Mouse (Mus musculus) MEL (cell line): Measurements from ENCODE around the gene Dcakd. TPM values are rescaled to one million over a fixed set of nuclear protein-coding genes. Genes with fewer than 3 reads are reported as not detected.

Experiments
- DNase-seq: peaks from one replicate; pipeline ENCODE4 v3.0.0; 2011; ENCODE audit warnings: low read depth, low spot score
- H3K27ac ChIP-seq: 2 replicates; pipeline ENCODE4 v1.5.1; 2012; ENCODE audit warnings: low read depth, mild to moderate bottlenecking, control low read depth, low read length, moderate library complexity; ENCODE audit not compliant: control insufficient read depth
- H3K27me3 ChIP-seq, 2 experiments: fragments of 150-350 bp in 1 of 2; sonication (generic) in 1 of 2; 2 replicates each; pipeline ENCODE4 v1.6.1; 2012; ENCODE audit warnings: low read length in 2 of 2, mild to moderate bottlenecking in 2 of 2, improper control_type of control experiment in 1 of 2, moderate library complexity in 1 of 2; ENCODE audit not compliant: insufficient read depth in 2 of 2, control insufficient read depth in 1 of 2
- H3K36me3 ChIP-seq, 2 experiments: 2 replicates each; pipeline ENCODE4 v1.6.1; 2012 to 2014; ENCODE audit warnings: low read length in 2 of 2, improper control_type of control experiment in 1 of 2, inconsistent platforms in 1 of 2, mild to moderate bottlenecking in 1 of 2; ENCODE audit not compliant: insufficient read depth in 2 of 2, control insufficient read depth in 1 of 2
- H3K4me1 ChIP-seq, 2 experiments: fragments of 150-350 bp in 1 of 2; sonication (generic) in 1 of 2; 2 replicates each; pipeline ENCODE4 v1.6.1; 2012; ENCODE audit warnings: low read length in 2 of 2, improper control_type of control experiment in 1 of 2, mild to moderate bottlenecking in 1 of 2; ENCODE audit not compliant: insufficient read depth in 2 of 2, control insufficient read depth in 1 of 2
- H3K4me3 ChIP-seq, 2 experiments: fragments of 150-350 bp in 1 of 2; sonication (generic) in 1 of 2; 2 replicates each; pipeline ENCODE4 v1.5.1; 2012; ENCODE audit warnings: low read depth in 2 of 2, low read length in 2 of 2, mild to moderate bottlenecking in 2 of 2, moderate library complexity in 2 of 2, control low read depth in 1 of 2, improper control_type of control experiment in 1 of 2; ENCODE audit not compliant: control insufficient read depth in 1 of 2, insufficient read depth in 1 of 2
- H3K79me2 ChIP-seq: 2 replicates; pipeline ENCODE4 v1.6.1; 2012; ENCODE audit warnings: mild to moderate bottlenecking, low read length, moderate library complexity; ENCODE audit not compliant: control insufficient read depth, poor library complexity, insufficient read depth
- H3K9ac ChIP-seq: 2 replicates; pipeline ENCODE4 v1.6.1; 2012; ENCODE audit warnings: low read depth, mild to moderate bottlenecking, control low read depth, low read length, moderate library complexity; ENCODE audit not compliant: control insufficient read depth, poor library complexity, severe bottlenecking
- H3K9me3 ChIP-seq: fragments of 150-350 bp; sonication (generic); replicated peaks from 2 replicates; pipeline ENCODE4 v1.6.1; 2012; ENCODE audit warnings: mild to moderate bottlenecking, low read length, improper control_type of control experiment, moderate library complexity; ENCODE audit not compliant: insufficient read depth
- BHLHE40 ChIP-seq: IDR thresholded peaks from 2 replicates; pipeline ENCODE4 v1.6.1; 2012; ENCODE audit warnings: low read depth, mild to moderate bottlenecking, inconsistent platforms, low read length, improper control_type of control experiment, borderline replicate concordance
- CHD1 ChIP-seq: IDR thresholded peaks from 2 replicates; pipeline ENCODE4 v1.6.1; 2012; ENCODE audit warnings: low read depth, mild to moderate bottlenecking, inconsistent platforms, low read length, improper control_type of control experiment
- CHD2 ChIP-seq: IDR thresholded peaks from 2 replicates; pipeline ENCODE4 v1.6.1; 2011; ENCODE audit warnings: low read length, improper control_type of control experiment
- E2F4 ChIP-seq: IDR thresholded peaks from 2 replicates; pipeline ENCODE4 v1.6.1; 2011; ENCODE audit warnings: low read depth, low read length, improper control_type of control experiment, borderline replicate concordance
- ELF1 ChIP-seq: IDR thresholded peaks from 2 replicates; pipeline ENCODE4 v1.6.1; 2014; ENCODE audit warnings: low read depth, mild to moderate bottlenecking, inconsistent platforms, low read length, improper control_type of control experiment, moderate library complexity
- EP300 ChIP-seq, 2 experiments: IDR thresholded peaks; 2 replicates each; pipeline ENCODE4 v1.6.1; 2011; ENCODE audit warnings: improper control_type of control experiment in 2 of 2, low read length in 2 of 2, low read depth in 1 of 2, mild to moderate bottlenecking in 1 of 2
- ETS1 ChIP-seq: IDR thresholded peaks from 2 replicates; pipeline ENCODE4 v1.6.1; 2012; ENCODE audit warnings: low read depth, mild to moderate bottlenecking, inconsistent platforms, low read length, improper control_type of control experiment, moderate library complexity
- GATA1 ChIP-seq: IDR thresholded peaks from 2 replicates; pipeline ENCODE4 v1.6.1; 2011; ENCODE audit warnings: low read depth, low read length, improper control_type of control experiment
- HCFC1 ChIP-seq: IDR thresholded peaks from 2 replicates; pipeline ENCODE4 v1.6.1; 2012; ENCODE audit warnings: low read depth, mild to moderate bottlenecking, inconsistent platforms, low read length, improper control_type of control experiment, moderate library complexity
- KAT2A ChIP-seq: conservative IDR thresholded peaks from 2 replicates; pipeline ENCODE4 v1.6.1; 2012; ENCODE audit warnings: low read depth, low read length, improper control_type of control experiment, inconsistent platforms
- MAFK ChIP-seq: IDR thresholded peaks from 2 replicates; pipeline ENCODE4 v1.6.1; 2011; ENCODE audit warnings: low read depth, mild to moderate bottlenecking, low read length, improper control_type of control experiment, borderline replicate concordance
- MAZ ChIP-seq: IDR thresholded peaks from 2 replicates; pipeline ENCODE4 v1.6.1; 2012; ENCODE audit warnings: low read depth, mild to moderate bottlenecking, inconsistent platforms, low read length, improper control_type of control experiment
- MEF2A ChIP-seq: IDR thresholded peaks from 2 replicates; pipeline ENCODE4 v1.6.1; 2014; ENCODE audit warnings: low read depth, mild to moderate bottlenecking, inconsistent platforms, low read length, improper control_type of control experiment; ENCODE audit not compliant: poor library complexity, insufficient replicate concordance, severe bottlenecking; ENCODE audit errors: extremely low read depth
- MXI1 ChIP-seq: IDR thresholded peaks from 2 replicates; pipeline ENCODE4 v1.6.1; 2011; ENCODE audit warnings: mild to moderate bottlenecking, low read depth, low read length, improper control_type of control experiment
- MYB ChIP-seq: IDR thresholded peaks from 2 replicates; pipeline ENCODE4 v1.6.1; 2011; ENCODE audit warnings: mild to moderate bottlenecking, low read depth, low read length, improper control_type of control experiment
- MYC ChIP-seq: IDR thresholded peaks from 2 replicates; pipeline ENCODE4 v1.6.1; 2011; ENCODE audit warnings: low read depth, mild to moderate bottlenecking, low read length, improper control_type of control experiment, moderate library complexity
- NELFE ChIP-seq: IDR thresholded peaks from 2 replicates; pipeline ENCODE4 v1.6.1; 2011; ENCODE audit warnings: low read depth, low read length, improper control_type of control experiment
- NRF1 ChIP-seq: IDR thresholded peaks from 2 replicates; pipeline ENCODE4 v1.6.1; 2014; ENCODE audit warnings: low read depth, mild to moderate bottlenecking, inconsistent platforms, low read length, improper control_type of control experiment, moderate library complexity; ENCODE audit not compliant: poor library complexity, insufficient read depth, severe bottlenecking
- POLR2A ChIP-seq, 2 experiments: IDR thresholded peaks; 2 replicates each; pipeline ENCODE4 v1.6.1; 2011 to 2012; ENCODE audit warnings: low read length in 2 of 2, mild to moderate bottlenecking in 2 of 2, control low read depth in 1 of 2, improper control_type of control experiment in 1 of 2, low read depth in 1 of 2, moderate library complexity in 1 of 2; ENCODE audit not compliant: control insufficient read depth in 1 of 2, insufficient read depth in 1 of 2, poor library complexity in 1 of 2
- SIN3A ChIP-seq: IDR thresholded peaks from 2 replicates; pipeline ENCODE4 v1.6.1; 2012; ENCODE audit warnings: low read length, improper control_type of control experiment, inconsistent platforms
- TAL1 ChIP-seq: IDR thresholded peaks from 2 replicates; pipeline ENCODE4 v1.6.1; 2012; ENCODE audit warnings: mild to moderate bottlenecking, inconsistent platforms, low read length, moderate library complexity, mixed read lengths
- USF1 ChIP-seq: IDR thresholded peaks from 2 replicates; pipeline ENCODE4 v1.6.1; 2014; ENCODE audit warnings: low read depth, mild to moderate bottlenecking, inconsistent platforms, low read length, improper control_type of control experiment, moderate library complexity
- USF2 ChIP-seq, 2 experiments: IDR thresholded peaks; 2 replicates each; pipeline ENCODE4 v1.6.1; 2011 to 2012; ENCODE audit warnings: improper control_type of control experiment in 2 of 2, low read length in 2 of 2, borderline replicate concordance in 1 of 2, inconsistent platforms in 1 of 2, low read depth in 1 of 2, mild to moderate bottlenecking in 1 of 2; ENCODE audit not compliant: insufficient read depth in 1 of 2
- ZC3H11A ChIP-seq: IDR thresholded peaks from 2 replicates; pipeline ENCODE4 v1.6.1; 2012; ENCODE audit warnings: low read depth, mild to moderate bottlenecking, inconsistent platforms, low read length, improper control_type of control experiment
- ZMIZ1 ChIP-seq: IDR thresholded peaks from 2 replicates; pipeline ENCODE4 v1.6.1; 2012; ENCODE audit warnings: low read depth, mild to moderate bottlenecking, inconsistent platforms, low read length, improper control_type of control experiment, moderate library complexity
- polyA plus RNA-seq, 2 experiments: library from polyadenylated mRNA; stranded (reverse) in 1 of 2; unstranded in 1 of 2; fragments of >175 nt in 1 of 2; fragments of >200 nt in 1 of 2; gene quantifications; 2 replicates each; pipeline versions ENCODE4 v1.2.1 to v1.2.4; 2012; ENCODE audit warnings: low replicate concordance in 2 of 2, low read depth in 1 of 2; ENCODE audit not compliant: insufficient read length in 2 of 2, insufficient read depth in 1 of 2, missing spikeins in 1 of 2
- total RNA-seq: library from RNA; depleted of rRNA; stranded (reverse); fragments of 300-350 nt; gene quantifications from 2 replicates; pipeline ENCODE4 v1.2.3, GENCODE M21; 2012

The Dcakd gene
- total and polyA plus RNA-seq, 3 experiments = 15.6 to 112 (median 82.3) TPM

DNA sequence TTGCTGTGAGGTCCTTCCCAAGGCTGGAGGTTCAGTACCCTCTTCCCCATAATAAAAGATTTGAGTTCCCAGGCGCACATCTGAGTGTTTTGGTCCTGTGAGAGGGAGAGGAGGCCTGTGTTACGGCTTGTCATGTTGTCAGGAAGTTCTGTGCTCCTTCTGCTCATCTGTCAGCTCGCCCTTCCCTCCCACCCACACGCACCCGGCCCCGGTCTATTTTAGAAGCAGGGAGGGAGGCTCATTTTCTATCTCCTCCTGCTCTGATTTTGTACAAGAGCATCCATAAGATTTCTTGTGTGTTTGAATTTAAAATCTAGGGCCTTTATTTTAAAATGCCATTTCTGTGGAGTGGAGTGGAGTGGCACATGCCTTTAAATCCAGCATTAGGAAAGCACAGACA lies 9.9 kb upstream of the Dcakd start:
- Histone ChIP-seq H3K9ac (no peak overlapping the region), H3K4me1 (no peaks in the 10 kb centered on the region), H3K36me3 (peaks cover 0 to 12% of the 10 kb centered on the region in 2 experiments; a peak in 2 of 4 replicates), H3K4me3 (no peak overlapping the region), H3K79me2 (peaks cover 77% of the 10 kb centered on the region), H3K27ac (no peak overlapping the region), H3K27me3 (no peaks in the 10 kb centered on the region), H3K9me3 (no peaks in the 10 kb centered on the region)
- TF ChIP-seq USF2 (IDR thresholded peaks at IDR 0.05; ENCODE audit: borderline replicate concordance in 1 of 2, insufficient read depth in 1 of 2, low read depth in 1 of 2, low read length in 2 of 2) (no peak), CHD2 (no peak), SIN3A (no peak), MYC (no peak), HCFC1 (no peak), ZMIZ1 (no peak), ETS1 (no peak), MXI1 (no peak), E2F4 (no peak), ZC3H11A (no peak), GATA1 (no peak), USF1 (no peak), MAZ (no peak), NRF1 (no peak)
- no peak for DNase-seq

DNA sequence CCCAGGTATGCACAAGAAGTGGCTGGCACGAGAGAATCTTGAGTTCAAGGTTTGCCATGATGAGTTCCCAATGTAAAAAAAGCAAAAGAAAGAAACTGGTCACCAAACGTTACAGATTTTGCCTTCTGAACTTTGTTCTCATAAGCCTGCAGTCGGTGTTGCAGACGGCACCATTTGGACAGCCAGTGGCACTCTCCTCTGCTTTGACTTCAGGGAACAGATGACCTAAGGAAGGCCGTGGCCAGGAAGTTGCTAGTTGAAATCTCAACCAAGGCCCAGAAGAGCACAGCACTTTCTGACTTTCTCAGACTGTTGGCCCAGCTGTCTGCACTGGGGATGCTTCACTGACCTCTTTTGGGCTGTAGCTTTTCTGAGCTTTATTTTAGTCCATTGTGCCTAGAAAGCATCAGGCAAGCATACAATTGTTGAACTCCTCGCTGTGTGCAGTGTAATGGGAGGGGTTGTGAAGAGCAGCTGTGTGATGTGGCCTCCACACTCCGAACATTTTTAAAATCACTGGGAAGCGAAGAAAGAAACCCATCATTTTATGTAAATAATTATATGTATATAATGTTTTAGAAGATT lies 8.8 kb upstream of the Dcakd start:
- Histone ChIP-seq H3K9ac (no peak overlapping the region), H3K36me3 (peaks cover 0 to 10% of the 10 kb centered on the region in 2 experiments; a peak in 2 of 4 replicates)
- TF ChIP-seq CHD1 (no peak), BHLHE40 (no peak), TAL1 (no peak), KAT2A (no peak), MAFK (no peak), ZC3H11A (no peak), SIN3A (no peak), USF2 (IDR thresholded peaks at IDR 0.05; ENCODE audit: borderline replicate concordance in 1 of 2, insufficient read depth in 1 of 2, low read depth in 1 of 2, low read length in 2 of 2) (no peak), MYB (no peak), NELFE (no peak), EP300 (IDR thresholded peaks at IDR 0.05; ENCODE audit: low read depth in 1 of 2, low read length in 2 of 2) (no peak), CHD2 (no peak), MEF2A (no peak), HCFC1 (no peak), ELF1 (no peak), POLR2A (IDR thresholded peaks at IDR 0.05; ENCODE audit: control insufficient read depth in 1 of 2, insufficient read depth in 1 of 2, low read depth in 1 of 2, low read length in 2 of 2, poor library complexity in 1 of 2) (no peak)

More for the DNA sequence above, 8.8 kb upstream of the Dcakd start:
- Histone ChIP-seq H3K27ac (no peak overlapping the region), H3K4me3 (no peak overlapping the region), H3K79me2 (peaks cover 82% of the 10 kb centered on the region), H3K27me3 (no peaks in the 10 kb centered on the region), H3K4me1 (no peaks in the 10 kb centered on the region), H3K9me3 (no peaks in the 10 kb centered on the region)
- DNase-seq = no peak
